Mouse (Mus musculus) CD4-positive, CD25-positive, alpha-beta regulatory T cell, adult 4 months (primary cell): Measurements from ENCODE around the gene Jmjd7. TPM values are rescaled to one million over a fixed set of nuclear protein-coding genes. Genes with fewer than 3 reads are reported as not detected.

ENCODE experiments used
- ATAC-seq: one replicate; pipeline ENCODE4 v1.8.0; 2017
- polyA plus RNA-seq, 2 experiments: library from polyadenylated mRNA; unstranded; fragments of 100-300 nt; shearing (Covaris generic); gene quantifications; one replicate each; pipeline ENCODE4 v1.2.1; 2017

The Jmjd7 gene
- polyA plus RNA-seq = 10 to 100 TPM; 24.3 to 28.4 TPM

DNA sequence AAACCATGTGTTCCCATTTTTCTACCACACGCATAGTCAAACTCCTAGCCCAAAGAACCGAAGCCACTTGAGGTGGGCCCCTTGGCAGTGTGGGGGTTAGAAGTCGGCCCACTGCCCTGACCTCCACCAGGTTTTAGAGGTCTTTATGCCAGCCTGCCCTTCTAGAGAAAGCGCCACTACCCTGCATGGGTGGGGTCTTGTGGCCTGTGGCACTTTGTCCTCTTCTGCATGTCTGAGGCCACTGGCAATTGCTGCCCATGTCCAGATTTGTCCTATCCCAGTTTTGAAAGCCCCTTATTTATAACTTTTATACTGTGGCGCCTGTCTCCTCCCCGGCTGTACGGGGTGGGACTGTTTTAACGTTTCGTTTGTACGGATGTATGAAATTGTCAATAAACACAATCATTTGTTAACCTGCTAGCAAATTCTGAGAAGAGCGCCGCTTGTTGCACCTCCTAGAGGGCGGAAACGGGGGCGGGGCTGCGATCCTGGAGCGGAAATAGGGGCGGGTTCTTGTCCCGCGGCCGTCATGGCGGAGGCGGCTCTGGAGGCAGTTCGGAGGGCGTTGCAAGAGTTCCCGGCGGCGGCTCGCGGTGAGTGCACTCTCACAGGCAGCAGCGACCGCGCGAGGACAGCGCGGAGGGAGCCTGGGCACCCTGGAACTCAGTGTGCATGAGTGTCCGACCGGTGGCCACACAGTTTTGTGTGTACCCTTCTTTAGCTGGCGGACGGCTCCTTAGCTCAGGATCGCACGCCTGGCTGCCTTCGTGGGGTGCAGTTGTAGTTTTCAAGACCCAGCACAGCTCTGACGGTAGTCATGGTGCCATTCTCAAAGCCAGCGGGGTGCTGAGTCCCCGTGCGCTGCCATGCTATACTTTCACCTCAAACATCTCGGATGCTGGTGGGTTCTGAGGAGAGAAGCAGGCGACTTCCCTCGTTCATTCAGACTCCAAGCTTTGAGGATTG, at the start of gene Jmjd7, which contains the start of gene Gm28042:
Gene Jmjd7 (plus strand): TSS at position 500 of the 966 bp plus-strand sequence.
Gene Gm28042 (plus strand): TSS at position 510 of the 966 bp plus-strand sequence.
- peak; percentile 96 for ATAC-seq

DNA sequence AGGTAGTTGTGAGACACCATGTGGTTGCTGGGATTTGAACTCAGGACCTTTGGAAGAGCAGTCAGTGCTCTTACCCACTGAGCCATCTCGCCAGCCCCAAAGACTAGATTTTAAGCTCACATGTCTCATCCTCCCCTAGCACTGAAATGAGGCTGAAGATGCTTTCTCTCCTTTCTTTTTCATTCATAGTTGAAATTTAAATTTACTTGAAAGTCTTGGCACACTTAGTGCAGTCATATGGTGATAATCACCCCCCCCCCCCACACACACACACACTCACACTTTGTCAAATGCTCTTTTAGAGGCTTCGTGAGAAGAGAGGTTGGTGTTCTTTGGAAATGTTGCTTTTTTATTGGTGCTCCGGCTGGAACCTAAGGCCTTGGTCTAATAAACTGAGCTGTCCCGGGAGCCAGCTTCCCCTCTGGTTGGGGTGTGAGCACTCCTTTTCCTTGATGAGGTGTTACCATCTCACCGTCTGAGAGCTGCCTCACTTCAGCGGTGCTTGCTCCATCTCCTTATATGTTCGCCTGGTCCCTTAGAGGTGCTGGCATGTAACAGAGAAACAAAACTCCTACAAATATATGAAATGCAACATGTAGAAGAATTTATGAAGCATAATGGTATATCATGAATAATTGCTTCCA, 46.8 kb upstream of the Jmjd7 start:
- ATAC-seq = no peak

- ATAC-seq = no peak
Measured at GRCm38 (mm10) chr2:119981631-119982030, 45.7 kb upstream of the Jmjd7 start.

GRCm38 (mm10) chr2:119985871-119986270, 41.4 kb upstream of the Jmjd7 start:
- no peak for ATAC-seq

DNA sequence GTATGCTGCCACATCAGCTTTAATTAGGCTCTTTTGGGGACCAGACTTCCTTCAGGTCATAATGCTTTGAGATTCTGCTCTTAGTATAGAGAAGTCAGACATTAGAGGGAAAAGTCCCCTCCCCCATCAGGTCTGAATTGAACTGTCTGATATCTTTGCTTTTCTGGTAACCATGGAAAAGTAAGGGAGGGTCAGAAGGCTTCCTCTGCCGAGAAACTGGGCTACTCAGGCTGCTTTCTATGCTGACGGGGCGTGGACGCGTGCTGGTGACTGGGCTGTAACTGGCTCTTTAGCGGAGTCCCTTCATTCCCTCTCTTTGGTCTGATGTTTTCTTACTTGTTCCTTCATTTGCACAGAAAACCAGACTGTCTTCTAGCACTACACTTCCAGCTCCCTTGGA, 40.9 kb upstream of the Jmjd7 start:
- no peak for ATAC-seq

- ATAC-seq = no peak
Measured at GRCm38 (mm10) chr2:119987441-119987840, 39.8 kb upstream of the Jmjd7 start.

DNA sequence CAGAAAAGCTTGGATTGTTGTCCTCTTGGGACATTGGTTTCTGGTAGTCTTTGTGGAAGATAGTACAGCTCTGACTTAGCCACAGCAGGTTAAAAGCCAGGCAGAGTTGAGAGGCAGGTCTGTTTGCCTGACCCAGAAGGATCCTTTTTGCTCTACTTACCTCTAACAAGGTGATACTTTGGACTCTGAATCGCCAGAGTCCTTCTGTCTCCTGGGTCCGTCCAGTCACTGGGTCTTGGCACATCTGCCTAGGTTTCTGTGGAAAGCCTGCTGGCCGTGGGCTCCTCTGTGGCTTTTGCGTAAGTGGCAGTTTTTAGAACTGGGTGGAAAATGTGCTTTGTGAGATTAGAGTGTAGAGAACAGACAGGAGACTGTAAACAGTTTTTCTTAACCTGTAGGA, 38.3 kb upstream of the Jmjd7 start:
- ATAC-seq = no peak

GRCm38 (mm10) chr2:119990881-119991280, 36.4 kb upstream of the Jmjd7 start:
- ATAC-seq = no peak

- no peak for ATAC-seq
Measured at GRCm38 (mm10) chr2:119992349-119992748, 34.9 kb upstream of the Jmjd7 start.

GRCm38 (mm10) chr2:119993515-119993914, 33.8 kb upstream of the Jmjd7 start:
- no peak for ATAC-seq

- no peak for ATAC-seq
Measured at GRCm38 (mm10) chr2:119994839-119995238, 32.4 kb upstream of the Jmjd7 start.

DNA sequence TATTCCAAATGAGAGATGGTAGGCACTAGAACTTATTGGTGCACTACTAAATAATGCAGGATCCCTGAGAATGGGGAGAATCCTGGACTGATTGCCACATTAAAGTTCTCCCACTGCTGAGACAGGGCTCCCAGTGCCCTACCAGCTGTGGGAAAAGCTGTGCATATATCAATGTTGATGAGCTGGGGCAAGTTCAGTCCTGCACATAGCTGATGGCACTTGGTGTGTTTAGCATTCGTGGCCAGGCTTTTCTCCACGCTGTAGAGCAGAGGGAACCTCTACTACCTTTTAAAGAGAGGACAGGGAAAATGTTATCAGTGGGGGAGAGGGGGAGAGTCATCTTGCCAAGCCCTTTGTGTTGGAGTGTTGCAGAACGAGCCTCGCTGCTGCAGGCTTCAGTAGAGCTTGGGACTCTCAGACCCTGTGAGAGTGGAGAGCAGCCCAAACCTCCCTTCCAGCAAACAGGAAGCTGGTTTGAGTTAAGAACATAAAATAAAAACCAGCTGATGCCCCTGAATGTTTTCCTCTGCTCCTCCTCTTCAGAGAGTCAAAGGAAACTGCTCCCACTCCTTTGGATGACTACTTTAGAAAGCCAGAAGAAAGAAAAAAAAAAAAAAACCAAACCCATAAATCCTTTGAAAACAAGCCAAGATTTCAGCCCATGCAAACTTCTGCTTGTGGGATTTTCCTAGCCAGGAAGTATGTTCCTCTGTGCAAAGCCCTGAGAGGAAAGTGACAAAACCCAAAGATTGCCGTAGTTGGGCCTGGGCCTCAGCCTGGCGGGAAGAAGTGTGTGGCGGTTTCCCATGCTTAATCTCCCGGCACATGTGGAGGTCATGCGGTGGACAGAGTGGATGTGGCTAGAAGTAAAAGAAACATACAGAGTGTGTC, 31.6 kb upstream of the Jmjd7 start:
- no peak for ATAC-seq

- ATAC-seq = no peak
Measured at GRCm38 (mm10) chr2:119997354-119997753, 29.9 kb upstream of the Jmjd7 start.

GRCm38 (mm10) chr2:119999731-120000130, 27.6 kb upstream of the Jmjd7 start:
- no peak for ATAC-seq

GRCm38 (mm10) chr2:120000882-120001584, 26.2 kb upstream of the Jmjd7 start:
- no peak for ATAC-seq

GRCm38 (mm10) chr2:120001956-120002355, 25.3 kb upstream of the Jmjd7 start:
- ATAC-seq = no peak

DNA sequence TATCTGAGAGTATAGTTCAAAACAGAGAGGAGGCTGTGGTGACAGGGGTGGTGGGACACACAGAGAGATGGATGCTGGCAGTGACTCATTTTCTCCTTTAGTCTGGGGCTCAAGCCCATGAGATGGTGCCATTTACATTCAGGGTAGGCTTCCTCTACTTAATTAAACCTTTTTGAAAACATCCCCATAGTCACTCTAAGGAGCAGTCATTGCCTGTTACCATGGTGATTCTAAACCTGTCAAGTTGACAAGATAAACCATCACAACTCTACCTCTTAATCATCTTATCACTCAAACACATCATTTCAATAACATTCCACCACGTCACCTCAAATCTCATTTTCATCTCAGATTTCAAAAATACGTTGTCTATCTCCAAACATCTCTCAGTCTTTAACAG, 23.3 kb upstream of the Jmjd7 start:
- peak; percentile 83 for ATAC-seq

GRCm38 (mm10) chr2:120006696-120007095, 20.6 kb upstream of the Jmjd7 start:
- no peak for ATAC-seq

DNA sequence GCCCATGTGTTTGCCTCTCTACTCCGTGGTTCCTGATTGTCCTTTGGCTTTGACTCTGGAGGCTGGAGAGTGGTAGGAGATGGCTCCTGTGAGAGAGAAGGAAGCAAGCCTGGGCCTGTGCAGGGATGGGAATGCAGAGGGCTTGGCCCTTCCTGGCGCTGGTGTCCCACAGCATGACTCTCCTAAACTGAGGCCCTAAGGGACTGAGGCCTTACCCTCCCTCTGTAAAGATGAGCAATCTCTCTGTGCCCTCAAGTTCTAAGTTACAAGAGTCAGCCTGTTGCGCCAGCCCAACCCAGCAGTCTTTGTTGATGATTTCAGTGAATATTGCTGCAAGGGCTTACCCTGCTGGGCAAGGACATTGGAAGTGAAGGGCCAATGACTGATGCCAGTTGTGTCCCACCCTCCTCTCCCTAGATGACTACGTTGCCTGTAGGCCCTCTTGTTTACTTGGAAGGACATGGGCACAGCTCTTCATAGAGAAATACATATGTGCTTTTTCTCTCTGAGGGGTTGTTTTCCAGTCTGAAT, 19.5 kb upstream of the Jmjd7 start:
- no peak for ATAC-seq

GRCm38 (mm10) chr2:120008672-120009071, 18.6 kb upstream of the Jmjd7 start:
- ATAC-seq = no peak

DNA sequence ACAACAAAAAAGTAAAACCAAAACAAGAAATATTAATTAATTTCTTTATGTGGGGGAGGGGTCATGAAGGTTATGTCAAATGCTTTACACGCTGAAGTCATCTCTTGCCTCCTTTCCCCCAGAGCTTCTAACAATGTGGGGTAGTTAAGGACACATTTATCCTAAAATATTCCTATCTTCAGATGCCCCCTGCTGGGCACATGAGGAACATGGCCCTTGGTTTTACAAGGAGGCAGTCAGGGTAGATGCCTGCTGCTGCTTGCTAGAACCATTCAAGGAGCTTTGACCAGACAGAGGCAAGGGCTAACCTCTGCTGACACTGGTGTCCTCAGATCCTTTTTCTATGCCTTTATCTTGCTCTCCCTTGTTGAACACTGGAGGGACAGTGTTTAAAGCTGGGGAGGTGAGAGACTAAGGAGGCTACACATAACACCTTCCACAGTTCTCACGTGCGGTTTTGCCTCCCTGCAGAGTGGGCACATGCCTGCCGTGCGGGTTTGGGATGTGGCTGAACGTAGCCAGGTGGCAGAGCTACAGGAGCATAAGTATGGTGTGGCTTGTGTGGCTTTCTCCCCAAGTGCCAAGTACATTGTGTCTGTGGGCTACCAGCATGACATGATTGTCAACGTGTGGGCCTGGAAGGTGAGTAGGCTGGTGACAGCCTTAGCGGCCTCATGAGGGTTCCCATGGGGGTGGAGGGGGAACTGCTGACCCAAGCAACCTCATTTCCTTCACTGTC, 15.7 kb upstream of the Jmjd7 start:
- peak; percentile 71 for ATAC-seq
